Mouse (Mus musculus) thymus, adult 2 months (tissue): ENCODE results near the gene Serinc5.

ENCODE experiments used
- CTCF ChIP-seq: fragments of 200-500 bp; IDR thresholded peaks from 2 replicates; pipeline ENCODE4 v1.5.1; 2012; ENCODE audit warnings: mild to moderate bottlenecking, control low read depth, low read length, moderate library complexity, borderline replicate concordance; ENCODE audit not compliant: control insufficient read depth, poor library complexity, insufficient read depth; ENCODE audit errors: extremely low read depth
- POLR2A ChIP-seq: fragments of 200-500 bp; IDR thresholded peaks from 2 replicates; pipeline ENCODE4 v1.6.1; 2012; ENCODE audit warnings: mild to moderate bottlenecking, low read length, control low read depth, moderate library complexity; ENCODE audit not compliant: control insufficient read depth, poor library complexity, insufficient read depth; ENCODE audit errors: extremely low read depth

GRCm38 (mm10) chr13:92578210-92578609, 32.7 kb upstream of the Serinc5 start:
- TF ChIP-seq CTCF (no peak), POLR2A (no peak)
